Mouse (Mus musculus) forebrain, postnatal 0 days (tissue): ENCODE results near the gene Rims1. TPM values are rescaled to one million over a fixed set of nuclear protein-coding genes. Genes with fewer than 3 reads are reported as not detected.
A peak's percentile ranks its signal among the peaks of the same experiment; 100 is the strongest.

ENCODE experiments used
- ATAC-seq: fragments of 200-750 bp; cut with Nextera tagmentation; 2 replicates; pipeline ENCODE4 v1.8.0; 2017; ENCODE audit warnings: mild to moderate bottlenecking, moderate library complexity
- DNase-seq: peaks from one replicate; pipeline ENCODE4 v3.0.0-alpha.2; 2015
- H3K27ac ChIP-seq: fragments of 300-500 bp; sonication (generic); 2 replicates; pipeline ENCODE4 v1.5.1; 2014; ENCODE audit warnings: low read depth, mild to moderate bottlenecking, antibody characterized with exemption, low read length, moderate library complexity, mixed read lengths
- H3K27me3 ChIP-seq: fragments of 300-500 bp; sonication (generic); 2 replicates; pipeline ENCODE4 v1.6.1; 2014; ENCODE audit warnings: mild to moderate bottlenecking, low read length, mixed read lengths; ENCODE audit not compliant: insufficient read depth
- H3K36me3 ChIP-seq: fragments of 300-500 bp; sonication (generic); 2 replicates; pipeline ENCODE4 v1.6.1; 2014; ENCODE audit warnings: mild to moderate bottlenecking, moderate library complexity; ENCODE audit not compliant: insufficient read depth
- H3K4me1 ChIP-seq: fragments of 300-500 bp; sonication (generic); 2 replicates; pipeline ENCODE4 v1.6.1; 2014; ENCODE audit warnings: antibody characterized with exemption; ENCODE audit not compliant: insufficient read depth
- H3K4me2 ChIP-seq: fragments of 300-500 bp; sonication (generic); 2 replicates; pipeline ENCODE4 v1.6.1; 2014; ENCODE audit warnings: low read depth, mild to moderate bottlenecking, moderate library complexity
- H3K4me3 ChIP-seq: fragments of 300-500 bp; sonication (generic); 2 replicates; pipeline ENCODE4 v1.5.1; 2014; ENCODE audit warnings: low read depth, low read length, mixed read lengths
- H3K9ac ChIP-seq: fragments of 300-500 bp; sonication (generic); 2 replicates; pipeline ENCODE4 v1.6.1; 2014; ENCODE audit warnings: mild to moderate bottlenecking
- H3K9me3 ChIP-seq: fragments of 300-500 bp; sonication (generic); 2 replicates; pipeline ENCODE4 v1.6.1; 2016; ENCODE audit warnings: low read length
- CTCF ChIP-seq: sonication (generic); IDR thresholded peaks from 2 replicates; pipeline ENCODE4 v1.5.1; 2016; ENCODE audit warnings: antibody characterized with exemption, control low read depth, low read depth
- WGBS: fragments of 180-500 bp; shearing (Covaris S2); extraction: QIAGEN DNeasy Blood & Tissue Kit; methylation state at CpG from one replicate; pipeline ENCODE4 v1.1.7; 2014; 5-methylcytosine and 5-hydroxymethylcytosine counted together
- polyA plus RNA-seq: library from polyadenylated mRNA; unstranded; fragments of >200 nt; fragmentation: Nextera tagmentation; extraction: Ambion mirVana; gene quantifications from 2 replicates; pipeline ENCODE4 v1.2.1, GENCODE M21; 2015
- total RNA-seq: library from RNA; depleted of rRNA; stranded (reverse); fragments of >200 nt; gene quantifications from 2 replicates; pipeline ENCODE4 v1.2.3, GENCODE M21; 2014

The Rims1 gene
- total and polyA plus RNA-seq, 2 experiments from 2014 or later: 18.6 to 57.1 TPM

- peak; percentile 78; the same call in 1 of the 2 replicates for ATAC-seq
Observed at GRCm38 (mm10) chr1:22744655-22745054, 61.1 kb downstream of the Rims1 start.

GRCm38 (mm10) chr1:22737491-22737890 is 68.3 kb downstream of the Rims1 start:
- no peaks in the 10 kb centered on the region for H3K36me3 ChIP-seq
- no peaks in the 10 kb centered on the region for H3K9me3 ChIP-seq
- ATAC-seq: no peak
- no peak overlapping the region for H3K4me2 ChIP-seq
- H3K27me3 ChIP-seq: no peaks in the 10 kb centered on the region
- H3K27ac ChIP-seq: no peak overlapping the region
- TF ChIP-seq CTCF: no peak
- no peaks in the 10 kb centered on the region for H3K4me1 ChIP-seq
- no peak overlapping the region for H3K4me3 ChIP-seq
- no peak for DNase-seq
- 75% methylated on average over 6 of the region's 6 CpGs for WGBS
- no peak overlapping the region for H3K9ac ChIP-seq

More at GRCm38 (mm10) chr1:22744655-22745054, 61.1 kb downstream of the Rims1 start:
- H3K4me3 ChIP-seq: no peak overlapping the region
- H3K9ac ChIP-seq: no peak overlapping the region
- H3K9me3 ChIP-seq: no peaks in the 10 kb centered on the region
- no peak for TF ChIP-seq CTCF
- 81% methylated on average over 5 of the region's 5 CpGs for WGBS
- H3K27me3 ChIP-seq: no peaks in the 10 kb centered on the region
- no peaks in the 10 kb centered on the region for H3K4me1 ChIP-seq
- no peak overlapping the region for H3K27ac ChIP-seq
- no peak overlapping the region for H3K4me2 ChIP-seq
- H3K36me3 ChIP-seq: no peaks in the 10 kb centered on the region
- DNase-seq: no peak

- Histone ChIP-seq H3K4me3 (no peak overlapping the region), H3K27ac (no peak overlapping the region), H3K4me1 (no peaks in the 10 kb centered on the region), H3K4me2 (no peak overlapping the region), H3K9me3 (no peaks in the 10 kb centered on the region), H3K27me3 (no peaks in the 10 kb centered on the region), H3K9ac (no peak overlapping the region), H3K36me3 (no peaks in the 10 kb centered on the region)
- DNase-seq: no peak
- peak; percentile 27; the same call in 1 of the 2 replicates for ATAC-seq
- peak; percentile 35 for TF ChIP-seq CTCF
- WGBS: 96% methylated on average over 2 of the region's 2 CpGs
Observed at GRCm38 (mm10) chr1:22734429-22734828, 71.4 kb downstream of the Rims1 start.

- ATAC-seq (no peak), DNase-seq (no peak)
- Histone ChIP-seq H3K4me2 (no peak overlapping the region), H3K9me3 (no peaks in the 10 kb centered on the region), H3K27me3 (no peaks in the 10 kb centered on the region), H3K36me3 (no peaks in the 10 kb centered on the region), H3K4me1 (no peaks in the 10 kb centered on the region), H3K27ac (no peak overlapping the region), H3K4me3 (no peak overlapping the region), H3K9ac (no peak overlapping the region)
- WGBS: 86% methylated on average over 1 of the region's 1 CpGs
- no peak for TF ChIP-seq CTCF
Observed at GRCm38 (mm10) chr1:22733281-22733680, 72.5 kb downstream of the Rims1 start.

GRCm38 (mm10) chr1:22728207-22728606 is 77.6 kb downstream of the Rims1 start:
- Histone ChIP-seq H3K36me3 (no peaks in the 10 kb centered on the region), H3K27me3 (no peaks in the 10 kb centered on the region), H3K27ac (no peak overlapping the region), H3K4me1 (no peaks in the 10 kb centered on the region), H3K4me2 (no peak overlapping the region), H3K9ac (no peak overlapping the region), H3K4me3 (no peak overlapping the region), H3K9me3 (no peaks in the 10 kb centered on the region)
- TF ChIP-seq CTCF: no peak
- WGBS: 79% methylated on average over 4 of the region's 4 CpGs
- ATAC-seq (no peak), DNase-seq (no peak)

GRCm38 (mm10) chr1:22721706-22722105 is 84.1 kb downstream of the Rims1 start:
- Histone ChIP-seq H3K9me3 (no peaks in the 10 kb centered on the region), H3K4me3 (no peak overlapping the region), H3K4me2 (no peak overlapping the region), H3K27ac (no peak overlapping the region), H3K36me3 (no peaks in the 10 kb centered on the region), H3K27me3 (no peaks in the 10 kb centered on the region), H3K9ac (no peak overlapping the region), H3K4me1 (no peaks in the 10 kb centered on the region)
- TF ChIP-seq CTCF: no peak
- ATAC-seq: no peak
- DNase-seq: no peak

- Histone ChIP-seq H3K27me3 (no peaks in the 10 kb centered on the region), H3K9me3 (no peaks in the 10 kb centered on the region), H3K36me3 (no peaks in the 10 kb centered on the region), H3K4me2 (no peak overlapping the region), H3K4me3 (no peak overlapping the region), H3K9ac (no peak overlapping the region), H3K4me1 (no peaks in the 10 kb centered on the region), H3K27ac (no peak overlapping the region)
- no peak for TF ChIP-seq CTCF
- 92% methylated on average over 2 of the region's 2 CpGs for WGBS
- DNase-seq (no peak), ATAC-seq (no peak)
Observed at GRCm38 (mm10) chr1:22720714-22721113, 85.1 kb downstream of the Rims1 start.

- Histone ChIP-seq H3K27me3 (no peaks in the 10 kb centered on the region), H3K4me1 (no peaks in the 10 kb centered on the region), H3K9ac (no peak overlapping the region), H3K9me3 (no peaks in the 10 kb centered on the region), H3K4me3 (no peak overlapping the region), H3K4me2 (no peak overlapping the region), H3K27ac (no peak overlapping the region), H3K36me3 (no peaks in the 10 kb centered on the region)
- 33% methylated on average over 2 of the region's 2 CpGs for WGBS
- ATAC-seq: peak; percentile 69
- DNase-seq: peak; percentile 11
- no peak for TF ChIP-seq CTCF
Observed at GRCm38 (mm10) chr1:22709461-22709860, 96.3 kb downstream of the Rims1 start.
